ENCODE assay signal across 26 mouse cellular contexts in the genomic region with DNA sequence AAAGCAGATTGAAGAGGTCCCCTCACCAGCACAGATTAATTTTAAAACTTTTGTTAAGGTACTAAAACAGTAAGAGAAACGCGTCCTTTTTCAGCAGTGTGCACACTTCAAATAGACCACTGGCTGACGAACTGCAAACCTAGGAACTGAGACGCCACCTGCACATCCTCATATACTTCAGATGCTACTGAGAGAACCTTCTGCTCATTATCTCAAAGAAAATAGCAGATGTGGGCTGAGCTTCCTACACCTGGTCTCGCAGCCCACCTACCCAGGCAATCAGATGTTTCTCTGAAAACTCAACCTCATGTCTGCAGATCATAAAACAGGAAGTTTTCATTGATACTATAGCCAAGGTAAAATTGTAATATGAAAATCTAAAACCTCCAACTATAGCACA. TPM values are rescaled to one million over a fixed set of nuclear protein-coding genes. Genes with fewer than 3 reads are reported as not detected.
"Had no signal": no experiment of that assay in that cellular context is flagged by ENCODE, and none has a peak within 500 bp of the region (broad histone marks: within the 10 kb centered on the region; RNA-seq: fewer than 3 reads in every experiment).

No protein-coding gene starts in this region.

- H3K27ac ChIP-seq: kidney, postnatal 0 days; left cerebral cortex, adult 2 months; limb, embryonic 12.5 days; limb, embryonic 15.5 days; liver, embryonic 14.5 days; midbrain, embryonic 12.5 days; midbrain, embryonic 15.5 days; neural tube, embryonic 12.5 days; neural tube, embryonic 15.5 days; stomach, postnatal 0 days had no signal

- H3K4me3 ChIP-seq: left cerebral cortex, adult 2 months; limb, embryonic 12.5 days; limb, embryonic 15.5 days; midbrain, embryonic 12.5 days; midbrain, embryonic 15.5 days; neural tube, embryonic 12.5 days; neural tube, embryonic 15.5 days had no signal

- DNase-seq: kidney, postnatal 25 days; liver, postnatal 0 days; lung, embryonic 14.5 days; right cerebral cortex, adult 18-20 months; right cerebral cortex, postnatal 14 days; right cerebral cortex, postnatal 4 days had no signal

RNA-seq across cellular contexts. Expression of a gene that starts 16.6 kb away (rescaled TPM):
- total RNA-seq: layer of hippocampus, postnatal 25 days; left cerebral cortex, adult 2 months; left cerebral cortex, postnatal 36 days; megakaryocyte, adult 5-6 weeks had no signal
- polyA plus RNA-seq: intestine, embryonic 14.5 days; kidney, adult 2 months; kidney, embryonic 14.5 days; kidney, postnatal 0 days; limb, embryonic 12.5 days; limb, embryonic 15.5 days; liver, embryonic 11.5 days; liver, embryonic 14.5 days; liver, postnatal 0 days; lung, embryonic 14.5 days; lung, postnatal 0 days; macrophage; midbrain, embryonic 12.5 days; midbrain, embryonic 15.5 days; neural tube, embryonic 15.5 days; stomach, embryonic 14.5 days; stomach, postnatal 0 days had no signal
